8 mouse cellular contexts compared by ENCODE assay signal in genomic region chr19:41829381-41830105, GRCm38 (mm10). TPM values are rescaled to one million over a fixed set of nuclear protein-coding genes. Genes with fewer than 3 reads are reported as not detected.
A peak's percentile ranks its signal among the peaks of the same experiment; 100 is the strongest.
DNase-seq lines count a peak whose midpoint lies in the region; ATAC-seq lines count a peak whose summit lies in the region.

TSS of gene Frat1 (plus strand) at chr19:41829970.

- peak; percentile 91 for ATAC-seq in CD4-positive, CD25-positive, alpha-beta regulatory T cell, adult 4 months
- peak; percentile 87 for ATAC-seq in heart, embryonic 15.5 days (replicated peaks; ENCODE audit: insufficient number of reproducible peaks, insufficient read depth, low FRiP score, low read depth)
- peak; percentile 88 for ATAC-seq in liver, embryonic 15.5 days (ENCODE audit: insufficient read depth)
- peak; percentile 98 for ATAC-seq in neural tube, embryonic 12.5 days (ENCODE audit: low FRiP score, low read depth)

- peak; percentile 78 for DNase-seq in c-Kit-negative CD71-positive TER-119-positive erythroid progenitor cells, embryonic 14.5 days (ENCODE audit: low read depth, low spot score)
- peak; percentile 93 for DNase-seq in forebrain, embryonic 10.5 days (ENCODE audit: extremely low spot score, low spot score)
- peak; percentile 85 to 90 for DNase-seq in kidney, postnatal 25 days
- DNase-seq in telencephalon, adult 2 months (ENCODE audit: low read depth, low spot score), result peak; percentile 95

- peaks cover 36% of the 10 kb centered on the region for H3K4me1 ChIP-seq in forebrain, embryonic 10.5 days
- H3K4me1 ChIP-seq in heart, embryonic 15.5 days (replicated peaks), result peaks cover 16% of the 10 kb centered on the region
- H3K4me1 ChIP-seq in liver, embryonic 15.5 days (replicated peaks), result peaks cover 55% of the 10 kb centered on the region
- peaks cover 16% of the 10 kb centered on the region for H3K4me1 ChIP-seq in neural tube, embryonic 12.5 days

- WGBS in forebrain, embryonic 10.5 days, result under 1% methylated on average over 39 of the region's 39 CpGs
- WGBS in heart, embryonic 15.5 days, result under 1% methylated on average over 39 of the region's 39 CpGs
- under 1% methylated on average over 39 of the region's 39 CpGs for WGBS in liver, embryonic 15.5 days (ENCODE audit: insufficient replicate concordance)
- under 1% methylated on average over 39 of the region's 39 CpGs for WGBS in neural tube, embryonic 12.5 days

- H3K36me3 ChIP-seq in forebrain, embryonic 10.5 days (replicated peaks), result no peaks in the 10 kb centered on the region
- H3K36me3 ChIP-seq in heart, embryonic 15.5 days, result no peaks in the 10 kb centered on the region
- H3K36me3 ChIP-seq in liver, embryonic 15.5 days (replicated peaks), result no peaks in the 10 kb centered on the region
- H3K36me3 ChIP-seq in neural tube, embryonic 12.5 days, result no peaks in the 10 kb centered on the region

- peak within 1 kb of the TSS; percentile 81 for H3K4me3 ChIP-seq in forebrain, embryonic 10.5 days
- peak within 1 kb of the TSS; percentile 78 for H3K4me3 ChIP-seq in heart, embryonic 15.5 days
- H3K4me3 ChIP-seq in liver, embryonic 15.5 days (replicated peaks), result peak within 1 kb of the TSS; percentile 92
- H3K4me3 ChIP-seq in neural tube, embryonic 12.5 days, result peak within 1 kb of the TSS; percentile 78

- peak within 1 kb of the TSS; percentile 96 for H3K27ac ChIP-seq in forebrain, embryonic 10.5 days
- peak within 1 kb of the TSS; percentile 89 for H3K27ac ChIP-seq in heart, embryonic 15.5 days
- peak within 1 kb of the TSS; percentile 97 for H3K27ac ChIP-seq in liver, embryonic 15.5 days (replicated peaks)
- H3K27ac ChIP-seq in neural tube, embryonic 12.5 days, result peak within 1 kb of the TSS; percentile 81

- H3K27me3 ChIP-seq in forebrain, embryonic 10.5 days (ENCODE audit: poor library complexity, severe bottlenecking), result peaks cover 30% of the 10 kb centered on the region
- peaks cover 20% of the 10 kb centered on the region for H3K27me3 ChIP-seq in heart, embryonic 15.5 days
- no peaks in the 10 kb centered on the region for H3K27me3 ChIP-seq in liver, embryonic 15.5 days
- H3K27me3 ChIP-seq in neural tube, embryonic 12.5 days (replicated peaks), result peaks cover 5% of the 10 kb centered on the region; the same call in 1 of the 2 replicates

- H3K4me2 ChIP-seq in heart, embryonic 15.5 days, result peak within 1 kb of the TSS; percentile 96
- H3K4me2 ChIP-seq in liver, embryonic 15.5 days, result peak within 1 kb of the TSS; percentile 98
- H3K4me2 ChIP-seq in neural tube, embryonic 12.5 days (replicated peaks), result peak within 1 kb of the TSS; percentile 97

- no peaks in the 10 kb centered on the region for H3K9me3 ChIP-seq in forebrain, embryonic 10.5 days
- no peaks in the 10 kb centered on the region for H3K9me3 ChIP-seq in heart, embryonic 15.5 days (replicated peaks)
- no peaks in the 10 kb centered on the region for H3K9me3 ChIP-seq in liver, embryonic 15.5 days (replicated peaks)
- H3K9me3 ChIP-seq in neural tube, embryonic 12.5 days, result no peaks in the 10 kb centered on the region

- peak within 1 kb of the TSS; percentile 74 for H3K9ac ChIP-seq in heart, embryonic 15.5 days
- H3K9ac ChIP-seq in liver, embryonic 15.5 days, result peak within 1 kb of the TSS; percentile 89
- peak within 1 kb of the TSS; percentile 90 for H3K9ac ChIP-seq in neural tube, embryonic 12.5 days

RNA-seq across cellular contexts. Expression of gene Frat1, which starts in this region (rescaled TPM):
- 10 to 100 TPM; 24.5 to 30.3 TPM for polyA plus RNA-seq in CD4-positive, CD25-positive, alpha-beta regulatory T cell, adult 4 months (2017; shearing (Covaris generic))
- 10.9 and 11.8 TPM in 2 replicates for polyA plus RNA-seq in forebrain, embryonic 10.5 days (2016; fragmentation: Nextera tagmentation; extraction: Ambion mirVana)
- 2.1 and 2.6 TPM in 2 replicates for polyA plus RNA-seq in heart, embryonic 15.5 days (2015; fragmentation: Nextera tagmentation; extraction: Ambion mirVana)
- polyA plus RNA-seq in liver, embryonic 15.5 days (2015; fragmentation: Nextera tagmentation; extraction: Ambion mirVana), result 8.5 and 9.1 TPM in 2 replicates
- 15.2 and 19.1 TPM in 2 replicates for polyA plus RNA-seq in neural tube, embryonic 12.5 days (2016; fragmentation: Nextera tagmentation; extraction: Ambion mirVana)

Comparison
In these comparisons a context has a peak if more than half of its experiments do, and no peak if none do; other contexts are left out.
1. Peak in every context shown above with its lines: DNase-seq, ATAC-seq, H3K4me3 ChIP-seq and H3K27ac ChIP-seq.